Mouse (Mus musculus) lung, postnatal 0 days (tissue): ENCODE measurements around the gene Inip. TPM values are rescaled to one million over a fixed set of nuclear protein-coding genes. Genes with fewer than 3 reads are reported as not detected.

Experiments
- ATAC-seq: fragments of 200-750 bp; cut with Nextera tagmentation; 2 replicates; pipeline ENCODE4 v1.8.0; 2017; ENCODE audit warnings: moderate library complexity
- DNase-seq: peaks from one replicate; pipeline ENCODE4 v3.0.0-alpha.2; 2016; ENCODE audit warnings: low spot score
- H3K27ac ChIP-seq: fragments of 300-500 bp; sonication (generic); 2 replicates; pipeline ENCODE4 v1.5.1; 2014; ENCODE audit warnings: antibody characterized with exemption, mild to moderate bottlenecking, low read length, mixed read lengths
- H3K27me3 ChIP-seq: fragments of 300-500 bp; sonication (generic); replicated peaks from 2 replicates; pipeline ENCODE4 v1.6.1; 2014; ENCODE audit warnings: low read length, mixed read lengths; ENCODE audit not compliant: insufficient read depth
- H3K36me3 ChIP-seq: fragments of 300-500 bp; sonication (generic); 2 replicates; pipeline ENCODE4 v1.6.1; 2014; ENCODE audit warnings: low read length, mixed read lengths; ENCODE audit not compliant: insufficient read depth
- H3K4me1 ChIP-seq: fragments of 300-500 bp; sonication (generic); 2 replicates; pipeline ENCODE4 v1.6.1; 2014; ENCODE audit warnings: antibody characterized with exemption, low read depth, low read length, mixed read lengths; ENCODE audit not compliant: insufficient read depth
- H3K4me2 ChIP-seq: fragments of 300-500 bp; sonication (generic); replicated peaks from 2 replicates; pipeline ENCODE4 v1.6.1; 2014; ENCODE audit warnings: low read depth, mild to moderate bottlenecking, low read length, moderate library complexity, mixed read lengths
- H3K4me3 ChIP-seq: fragments of 300-500 bp; sonication (generic); 2 replicates; pipeline ENCODE4 v1.5.1; 2014; ENCODE audit warnings: low read depth, low read length
- H3K9ac ChIP-seq: fragments of 300-500 bp; sonication (generic); replicated peaks from 2 replicates; pipeline ENCODE4 v1.6.1; 2014; ENCODE audit warnings: low read depth, mild to moderate bottlenecking
- H3K9me3 ChIP-seq: fragments of 300-500 bp; sonication (generic); 2 replicates; pipeline ENCODE4 v1.6.1; 2016; ENCODE audit warnings: low read length, mixed read lengths
- CTCF ChIP-seq: IDR thresholded peaks from 2 replicates; pipeline ENCODE4 v1.5.1; 2016; ENCODE audit warnings: antibody characterized with exemption, mild to moderate bottlenecking
- EP300 ChIP-seq: IDR thresholded peaks from 2 replicates; pipeline ENCODE4 v1.6.1; 2016; ENCODE audit warnings: antibody characterized with exemption, mild to moderate bottlenecking, control low read depth
- WGBS: fragments of 180-500 bp; shearing (Covaris S2); extraction: QIAGEN DNeasy Blood & Tissue Kit; methylation state at CpG from one replicate; pipeline ENCODE4 v1.1.7; 2014; 5-methylcytosine and 5-hydroxymethylcytosine counted together
- polyA plus RNA-seq: library from polyadenylated mRNA; unstranded; fragments of >200 nt; fragmentation: Nextera tagmentation; extraction: Ambion mirVana; gene quantifications from 2 replicates; pipeline ENCODE4 v1.2.1, GENCODE M21; 2015

The Inip gene
- polyA plus RNA-seq, 1 experiment from 2014 or later = 26.8 TPM

GRCm38 (mm10) chr4:59816477-59816876 lies 15.1 kb upstream of the Inip start:
- Histone ChIP-seq H3K4me2 (no peak overlapping the region), H3K9ac (no peak overlapping the region), H3K27ac (peak overlapping the region; percentile 85)

DNA sequence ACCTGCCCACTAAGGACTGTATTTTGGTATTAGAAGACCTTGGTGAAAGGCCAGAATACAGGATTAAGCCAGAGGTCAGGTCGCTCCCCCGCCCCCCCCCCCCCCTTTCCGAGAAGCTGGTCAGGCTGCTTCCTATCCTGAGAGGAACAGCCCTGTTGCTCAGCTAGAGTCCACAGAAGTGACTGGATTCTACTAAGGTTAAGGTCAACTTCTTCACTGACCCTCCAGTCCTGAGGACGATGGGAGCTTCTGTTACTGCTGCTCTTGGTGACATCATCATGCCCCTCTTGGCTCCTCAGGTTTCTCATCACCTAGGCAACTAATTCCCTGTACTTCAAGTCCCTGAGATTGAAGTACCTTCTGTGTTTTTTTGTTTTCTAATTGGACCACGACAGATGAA lies 14.6 kb upstream of the Inip start:
- Histone ChIP-seq H3K36me3 (no peaks in the 10 kb centered on the region), H3K4me2 (no peak overlapping the region), H3K9ac (no peak overlapping the region), H3K27ac (peak overlapping the region; percentile 85), H3K9me3 (no peaks in the 10 kb centered on the region), H3K4me1 (peaks cover 4% of the 10 kb centered on the region; the same call in 1 of the 2 replicates), H3K27me3 (no peaks in the 10 kb centered on the region), H3K4me3 (no peak overlapping the region)
- TF ChIP-seq CTCF (no peak), EP300 (no peak)
- WGBS = 46% methylated on average over 5 of the region's 5 CpGs
- ATAC-seq (peak; percentile 40), DNase-seq (peak; percentile 82)

More at GRCm38 (mm10) chr4:59816477-59816876, 15.1 kb upstream of the Inip start:
- Histone ChIP-seq H3K4me1 (0 out of 2 replicates have a peak, but pooled peaks cover 4% of the 10 kb centered on the region), H3K9me3 (no peaks in the 10 kb centered on the region), H3K27me3 (no peaks in the 10 kb centered on the region), H3K4me3 (no peak overlapping the region), H3K36me3 (no peaks in the 10 kb centered on the region)
- 42% methylated on average over 9 of the region's 9 CpGs for WGBS
- DNase-seq (peak; percentile 85), ATAC-seq (peak; percentile 65)
- TF ChIP-seq CTCF (no peak), EP300 (peak; percentile 78)

GRCm38 (mm10) chr4:59815121-59815810 lies 13.9 kb upstream of the Inip start:
- ATAC-seq = peak; percentile 81
- TF ChIP-seq CTCF = no peak
- TF ChIP-seq EP300 = peak; percentile 99
- Histone ChIP-seq H3K9me3 (no peaks in the 10 kb centered on the region), H3K4me1 (peaks cover 4% of the 10 kb centered on the region; the same call in 1 of the 2 replicates), H3K4me2 (no peak overlapping the region), H3K4me3 (no peak overlapping the region), H3K36me3 (no peaks in the 10 kb centered on the region), H3K27me3 (no peaks in the 10 kb centered on the region), H3K9ac (no peak overlapping the region), H3K27ac (peak overlapping the region; percentile 85)
- DNase-seq = peak; percentile 90
- WGBS = 42% methylated on average over 4 of the region's 4 CpGs

GRCm38 (mm10) chr4:59814094-59814493 lies 12.7 kb upstream of the Inip start:
- Histone ChIP-seq H3K27me3 (no peaks in the 10 kb centered on the region), H3K4me2 (no peak overlapping the region), H3K4me1 (peaks cover 4% of the 10 kb centered on the region; the same call in 1 of the 2 replicates), H3K4me3 (no peak overlapping the region), H3K9ac (no peak overlapping the region), H3K9me3 (no peaks in the 10 kb centered on the region), H3K36me3 (no peaks in the 10 kb centered on the region), H3K27ac (peak overlapping the region; percentile 74)
- TF ChIP-seq CTCF (no peak), EP300 (peak; percentile 47; the same call in 1 of the 2 replicates)
- 44% methylated on average over 7 of the region's 7 CpGs for WGBS
- ATAC-seq (no peak), DNase-seq (no peak)

- WGBS = 61% methylated on average over 5 of the region's 5 CpGs
Measured at GRCm38 (mm10) chr4:59808396-59808795, 7.0 kb upstream of the Inip start.

DNA sequence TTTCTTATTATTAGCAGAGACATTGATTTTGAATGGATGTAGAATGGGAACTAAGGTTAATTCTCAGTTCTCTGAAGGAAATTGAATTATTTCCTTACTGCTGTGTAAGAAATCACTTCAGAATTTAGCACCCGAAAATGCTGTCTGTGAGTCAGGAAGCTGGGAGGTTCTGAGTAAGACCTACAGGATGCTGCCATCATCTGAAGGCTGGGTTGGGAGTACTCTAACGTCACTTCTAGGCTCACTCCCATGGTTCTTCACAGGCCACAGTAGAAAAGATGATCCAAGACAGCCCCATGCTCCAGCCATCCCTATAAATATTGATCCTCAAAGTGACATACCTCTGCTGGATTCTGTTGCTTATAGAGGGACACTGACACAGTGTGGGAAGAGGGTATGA lies 6.1 kb upstream of the Inip start:
- Histone ChIP-seq H3K27ac (no peak overlapping the region), H3K36me3 (no peaks in the 10 kb centered on the region), H3K9me3 (no peaks in the 10 kb centered on the region), H3K4me3 (0 out of 2 replicates have a peak overlapping the region, but pooled peaks have one; percentile 94), H3K27me3 (no peaks in the 10 kb centered on the region), H3K9ac (no peak overlapping the region), H3K4me2 (peak overlapping the region; percentile 96), H3K4me1 (peaks cover 9% of the 10 kb centered on the region; the same call in 1 of the 2 replicates)
- TF ChIP-seq EP300 = no peak
- ATAC-seq (no peak), DNase-seq (no peak)
- 66% methylated on average over 2 of the region's 2 CpGs for WGBS

More at GRCm38 (mm10) chr4:59808396-59808795, 7.0 kb upstream of the Inip start:
- Histone ChIP-seq H3K27me3 (no peaks in the 10 kb centered on the region), H3K4me1 (peaks cover 9% of the 10 kb centered on the region; the same call in 1 of the 2 replicates), H3K9ac (no peak overlapping the region), H3K9me3 (no peaks in the 10 kb centered on the region), H3K36me3 (no peaks in the 10 kb centered on the region), H3K4me3 (no peak overlapping the region), H3K27ac (no peak overlapping the region), H3K4me2 (no peak overlapping the region)
- TF ChIP-seq CTCF = peak; percentile 65
- no peak for TF ChIP-seq EP300
- no peak for ATAC-seq
- DNase-seq = peak; percentile 62
